Mouse (Mus musculus): ENCODE measurements around the gene Ypel3. TPM values are rescaled to one million over a fixed set of nuclear protein-coding genes. Genes with fewer than 3 reads are reported as not detected.
A peak's percentile ranks its signal among the peaks of the same experiment; 100 is the strongest.
"Not testable (repeated sequence)": the region's sequence is repeated elsewhere in the genome, so short reads cannot be mapped to it uniquely, and the experiment has no call there.

Ypel3 gene
- total RNA-seq, 2 experiments from 2014 or later, result 150 to 152 TPM

DNA sequence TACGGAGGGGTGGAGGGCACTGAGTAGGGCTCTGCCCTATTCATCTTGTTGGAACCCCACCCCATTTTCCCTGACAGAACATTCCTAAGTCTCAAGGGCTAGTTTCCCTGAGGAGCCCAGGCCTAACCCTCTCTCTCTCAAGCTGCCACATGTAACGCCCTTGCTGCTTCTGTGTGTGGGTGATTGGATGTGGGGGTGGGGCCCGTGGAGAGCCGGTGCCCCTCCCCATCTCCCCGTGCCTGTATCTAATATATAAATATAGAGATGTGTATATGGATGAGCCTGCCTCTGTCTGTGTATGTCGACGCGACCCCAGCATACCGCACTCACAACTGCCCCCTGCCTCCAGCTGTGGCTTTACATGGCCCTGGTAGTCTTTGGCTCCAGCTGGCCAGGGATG lies 11.2 kb upstream of the Ypel3 start:
- DNase-seq (ENCODE audit: low spot score in 2 of 2), result no peak

DNA sequence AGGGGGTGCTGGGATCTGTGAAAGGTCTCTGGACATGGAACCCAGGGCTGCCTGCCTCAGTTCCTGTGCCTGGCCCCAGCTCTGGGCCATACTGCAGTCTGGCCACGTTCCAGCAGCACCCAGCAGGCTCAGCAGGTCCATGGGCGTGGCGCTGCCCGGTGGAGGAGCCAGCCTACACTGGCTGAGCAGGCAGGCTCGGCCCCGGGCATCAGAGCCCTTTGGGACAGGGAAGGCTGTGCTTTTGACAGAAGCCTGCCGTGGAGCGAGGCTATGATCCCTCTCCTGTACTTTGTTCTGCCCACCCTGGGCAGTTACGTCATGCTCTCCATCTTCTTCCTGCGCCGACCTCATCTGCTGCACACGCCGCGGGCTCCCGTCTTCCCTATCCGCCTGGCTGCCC lies 10.6 kb upstream of the Ypel3 start, which contains the start of gene Gdpd3:
Gene Gdpd3, plus strand, starts transcription at position 134 of the 400 bp plus-strand sequence.
- no peak for DNase-seq (ENCODE audit: low spot score in 2 of 2)

DNA sequence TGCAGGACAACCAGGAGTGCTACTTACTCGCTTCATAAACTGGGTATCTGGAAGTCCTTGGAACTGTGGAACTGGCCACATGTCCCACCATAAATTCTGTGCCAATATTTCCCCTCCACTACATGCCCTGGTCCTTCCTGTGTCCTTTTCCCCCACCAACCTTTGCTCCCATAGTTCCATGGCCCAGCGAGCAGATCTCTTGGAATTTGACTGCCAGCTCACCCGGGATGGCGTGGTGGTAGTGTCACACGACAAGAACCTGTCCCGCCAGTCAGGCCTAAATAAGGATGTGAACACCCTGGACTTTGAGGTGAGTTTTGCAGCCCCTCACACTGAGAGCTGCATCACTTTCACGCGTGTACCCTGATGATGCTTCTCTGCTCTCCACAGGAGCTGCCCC lies 9.8 kb upstream of the Ypel3 start:
- no peak for DNase-seq (ENCODE audit: low spot score in 2 of 2)

DNA sequence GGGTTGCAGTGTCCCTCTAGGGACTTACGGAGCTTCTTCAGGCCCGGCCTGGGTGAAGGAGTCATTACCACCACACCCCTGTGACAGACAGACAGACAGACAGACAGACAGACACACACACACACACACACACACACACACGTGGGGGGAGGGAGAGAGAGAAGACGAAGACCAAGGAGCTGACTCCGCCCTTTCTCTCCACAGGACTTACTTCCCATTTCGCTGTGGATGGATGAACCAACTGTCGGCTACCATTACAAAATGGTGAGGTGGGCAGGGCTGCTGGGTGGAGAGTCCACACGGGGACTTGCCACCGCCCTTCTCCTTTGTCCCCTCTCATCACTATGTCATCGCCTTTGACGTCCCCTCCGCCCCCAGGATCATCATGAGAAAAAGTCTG lies 6.0 kb upstream of the Ypel3 start:
- DNase-seq (ENCODE audit: low spot score in 2 of 2), result no peak

DNA sequence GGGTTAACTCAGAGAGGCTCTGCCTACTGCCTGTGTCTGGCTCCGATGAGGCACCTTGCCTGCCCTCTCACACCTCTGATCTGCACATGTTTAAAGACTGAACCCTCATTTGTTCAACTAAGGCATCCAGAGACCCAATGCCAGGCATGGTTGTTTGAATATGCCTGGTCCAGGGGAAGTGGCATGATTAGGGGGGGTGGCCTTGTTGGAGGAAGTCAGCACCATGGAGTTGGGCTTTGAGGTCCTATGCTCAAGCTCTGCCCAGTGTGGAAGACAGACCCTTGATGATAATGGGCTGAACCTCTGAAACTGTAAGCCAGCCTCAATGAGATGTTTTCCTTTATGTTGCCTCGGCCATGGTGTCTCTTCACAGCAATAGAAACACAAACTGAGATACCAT lies 3.4 kb upstream of the Ypel3 start:
- no peak for DNase-seq (ENCODE audit: low spot score in 2 of 2)

DNA sequence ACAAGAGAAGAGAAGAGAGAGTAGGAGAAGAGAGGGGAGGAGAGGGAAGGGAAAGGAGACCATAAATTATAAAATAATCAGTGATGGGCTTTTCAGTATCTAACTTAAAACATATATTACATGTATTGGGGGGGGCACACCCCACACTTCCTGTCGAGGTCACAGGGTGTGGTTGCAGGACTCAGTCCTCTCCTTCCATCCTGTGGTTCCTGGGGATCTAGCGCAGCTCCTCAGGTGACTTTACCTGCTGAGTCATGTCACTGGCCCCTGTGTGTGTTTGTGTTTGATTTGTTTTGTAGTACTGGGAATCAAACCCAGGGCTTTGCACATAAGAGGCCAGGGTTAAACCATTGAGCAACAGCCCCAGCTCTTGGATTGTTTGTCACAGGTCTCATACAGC lies 2.3 kb upstream of the Ypel3 start:
- DNase-seq (ENCODE audit: low spot score in 2 of 2), result no peak

DNA sequence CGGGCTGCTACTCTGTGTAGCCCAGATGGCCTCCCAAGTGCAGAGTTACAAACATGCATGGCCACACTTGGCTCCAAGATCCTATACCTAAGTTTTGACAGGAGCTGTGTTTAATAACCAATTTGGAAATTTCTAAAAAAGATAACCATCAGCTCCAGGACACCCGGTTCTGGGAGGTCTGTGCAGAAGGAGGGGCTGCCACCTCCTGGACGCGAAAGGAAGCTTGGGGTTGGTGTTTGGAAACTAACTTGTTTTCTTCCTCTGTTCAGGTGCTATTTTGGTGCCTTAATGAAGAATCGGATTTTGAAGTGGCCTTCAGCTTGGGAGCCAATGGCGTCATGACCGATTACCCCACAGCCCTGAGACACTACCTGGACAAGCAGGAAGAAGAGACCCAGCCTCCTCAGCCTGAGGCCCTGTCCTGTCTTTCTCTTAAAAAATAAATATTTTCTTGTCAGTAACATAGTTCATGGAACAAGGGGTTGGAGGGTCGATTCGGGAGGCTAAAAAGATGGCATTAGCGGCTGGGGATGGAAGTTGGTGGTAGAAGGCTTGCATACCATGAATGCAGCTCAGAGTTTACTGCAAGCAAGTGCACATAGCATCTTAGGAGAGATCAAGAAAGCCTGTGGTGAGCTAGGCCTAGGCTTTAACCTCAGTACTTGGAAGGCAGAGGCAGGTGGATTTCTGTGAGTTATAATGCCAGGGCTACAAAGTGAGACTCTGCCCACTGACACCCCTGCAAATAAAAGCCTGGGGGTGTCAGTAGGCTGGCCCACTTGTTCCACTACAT lies 1.4 kb upstream of the Ypel3 start:
- DNase-seq (ENCODE audit: low spot score in 2 of 2), result no peak

DNA sequence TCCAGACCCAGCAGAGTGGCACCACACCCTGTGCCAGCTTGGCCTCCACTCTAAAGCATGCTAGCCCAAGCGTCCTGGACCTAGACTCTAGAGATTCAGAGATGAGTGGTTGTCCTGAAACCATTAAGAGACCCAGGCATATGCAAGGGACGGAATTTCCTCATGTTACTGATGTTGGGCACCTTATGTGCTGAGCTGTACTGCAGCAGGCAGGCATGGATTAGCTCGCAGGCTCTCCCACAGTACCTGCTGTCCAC lies 849 bp upstream of the Ypel3 start:
- no peak for DNase-seq (ENCODE audit: low spot score in 2 of 2)

DNA sequence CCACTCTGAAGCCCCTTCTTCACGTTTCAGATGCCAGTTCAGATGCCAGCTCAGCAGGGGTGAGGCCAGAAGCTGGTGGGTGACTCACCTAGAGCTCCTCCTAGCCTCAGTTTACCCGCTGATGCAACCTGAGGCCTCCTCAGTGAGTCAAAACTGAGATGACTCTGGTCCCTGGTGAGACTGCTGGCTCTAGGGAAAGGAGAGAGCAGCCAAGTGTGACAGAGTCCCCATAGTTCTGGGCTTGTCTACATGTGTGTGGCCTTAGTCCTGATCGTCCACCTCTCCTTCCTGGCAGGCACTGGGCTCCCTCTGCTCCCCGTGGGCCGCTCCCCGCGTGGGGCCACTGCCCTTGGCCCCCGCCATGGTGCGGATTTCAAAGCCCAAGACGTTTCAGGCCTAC lies 721 bp downstream of the Ypel3 start:
- DNase-seq (ENCODE audit: low spot score in 2 of 2), result no peak

DNA sequence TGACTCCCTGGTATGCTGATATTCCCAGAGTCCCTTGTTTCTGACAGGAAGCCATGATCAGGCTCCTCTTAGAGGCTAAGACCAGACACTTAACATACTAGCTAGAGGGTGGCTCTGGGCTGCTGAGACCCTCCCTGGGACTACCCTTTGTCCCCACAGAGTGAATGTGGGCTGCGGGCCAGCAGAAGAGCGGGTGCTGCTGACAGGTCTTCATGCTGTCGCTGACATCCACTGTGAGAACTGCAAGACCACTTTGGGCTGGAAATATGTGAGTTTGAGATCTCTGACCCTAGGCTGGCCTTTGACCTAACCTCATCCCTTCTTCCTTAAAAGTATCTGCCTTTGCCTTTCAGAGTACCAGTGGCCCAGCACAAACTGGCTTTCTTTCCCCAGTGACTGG lies 1.4 kb downstream of the Ypel3 start:
- DNase-seq (ENCODE audit: low spot score in 2 of 2), result no peak

DNA sequence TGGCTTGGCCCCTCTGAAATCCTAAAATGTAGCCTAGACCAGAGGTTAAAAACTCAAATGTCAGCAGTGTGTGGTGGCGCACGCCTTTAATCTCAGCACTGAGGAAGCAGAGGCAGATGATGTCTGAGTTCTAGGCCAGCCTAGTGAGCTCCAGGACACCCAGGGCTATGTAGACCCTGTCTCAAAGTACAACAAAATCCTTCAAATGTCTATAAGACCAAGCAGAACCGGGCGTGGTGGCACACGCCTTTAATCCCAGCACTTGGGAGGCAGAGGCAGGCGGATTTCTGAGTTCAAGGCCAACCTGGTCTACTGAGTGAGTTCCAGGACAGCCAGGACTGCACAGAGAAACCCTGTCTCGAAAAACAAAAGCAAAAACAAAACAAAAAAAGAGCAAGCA lies 2.3 kb downstream of the Ypel3 start:
- not testable (repeated sequence) for DNase-seq (ENCODE audit: low spot score in 2 of 2)

DNA sequence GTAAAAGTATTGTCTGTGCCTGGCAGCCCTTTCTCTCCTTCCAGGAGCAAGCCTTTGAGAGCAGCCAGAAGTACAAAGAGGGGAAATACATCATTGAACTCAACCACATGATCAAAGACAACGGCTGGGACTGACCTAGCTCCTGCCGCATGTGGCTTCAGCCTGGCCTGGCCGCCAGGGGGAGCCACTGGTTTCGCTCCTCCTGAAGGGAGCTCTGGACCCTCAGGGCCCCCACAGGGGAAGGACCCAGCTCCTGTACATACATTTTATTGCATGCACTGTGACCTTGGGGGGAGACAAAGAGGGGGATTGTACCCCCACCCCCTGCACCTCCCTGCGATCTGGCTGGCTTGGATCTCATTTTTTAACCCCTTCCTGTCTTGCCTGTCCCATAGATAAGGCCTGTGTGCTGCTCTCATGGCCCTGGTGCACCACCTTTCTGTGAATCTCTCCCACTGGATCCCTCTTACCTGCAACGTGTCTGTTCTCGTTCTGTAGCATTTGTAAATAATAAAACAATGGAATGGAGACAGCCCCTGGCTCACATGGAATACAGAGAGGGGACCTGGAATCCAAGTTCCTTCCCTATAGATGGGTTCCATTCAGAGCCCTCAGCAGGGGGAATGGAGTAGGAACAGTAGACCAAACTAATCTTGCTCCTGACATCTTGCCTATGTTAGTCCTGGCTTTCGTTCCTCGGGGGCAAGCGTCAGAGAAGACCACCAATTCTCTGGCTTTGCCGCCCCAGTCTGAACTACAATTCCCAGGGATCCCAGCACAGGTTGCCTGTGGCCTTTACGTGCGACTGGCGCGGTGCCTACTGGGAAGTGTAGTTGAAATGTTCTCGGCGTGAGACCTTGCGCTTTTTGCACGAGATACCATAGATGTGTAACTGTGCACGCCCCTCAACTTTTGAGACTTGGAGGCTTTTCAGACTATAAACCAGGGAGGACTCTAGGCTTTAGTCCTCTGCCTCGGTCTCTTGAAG lies 3.5 kb downstream of the Ypel3 start:
- peak; percentile 88 to 92 for DNase-seq (ENCODE audit: low spot score in 2 of 2)

DNA sequence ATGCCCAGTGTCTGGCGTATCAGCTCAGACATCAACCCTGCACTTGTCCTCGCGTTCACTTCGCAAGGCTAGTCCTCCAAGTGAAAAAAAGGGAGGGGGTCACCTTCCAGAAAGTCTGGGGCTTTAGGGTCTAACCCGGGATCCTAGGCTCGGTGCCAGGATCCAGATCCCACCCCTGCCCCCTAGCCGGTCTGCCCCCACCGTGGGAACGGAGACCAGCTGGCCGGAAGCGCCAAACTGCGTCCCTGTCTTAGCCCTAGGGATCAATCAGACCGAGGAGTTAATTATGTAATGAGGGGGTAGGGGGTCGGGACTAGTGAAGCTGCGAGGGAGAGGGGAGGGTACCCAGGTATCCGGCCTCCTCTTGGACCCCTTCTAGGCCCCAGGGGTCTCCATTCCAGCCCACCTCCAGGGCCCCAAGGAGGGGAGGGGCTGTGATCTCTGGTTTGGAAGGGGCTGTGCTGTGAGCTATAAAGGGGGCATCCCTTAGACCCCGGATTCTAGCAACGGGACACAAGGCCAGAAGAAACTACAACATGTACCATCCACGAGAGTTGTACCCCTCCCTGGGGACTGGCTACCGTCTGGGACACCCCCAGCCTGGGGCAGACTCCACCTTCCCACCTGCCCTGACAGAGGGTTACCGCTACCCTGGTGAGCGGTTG lies 4.3 kb downstream of the Ypel3 start, which contains the start of gene Tbx6:
Gene Tbx6, plus strand, starts transcription at position 513 of the 665 bp plus-strand sequence.
- DNase-seq (ENCODE audit: low spot score in 2 of 2), result no peak

DNA sequence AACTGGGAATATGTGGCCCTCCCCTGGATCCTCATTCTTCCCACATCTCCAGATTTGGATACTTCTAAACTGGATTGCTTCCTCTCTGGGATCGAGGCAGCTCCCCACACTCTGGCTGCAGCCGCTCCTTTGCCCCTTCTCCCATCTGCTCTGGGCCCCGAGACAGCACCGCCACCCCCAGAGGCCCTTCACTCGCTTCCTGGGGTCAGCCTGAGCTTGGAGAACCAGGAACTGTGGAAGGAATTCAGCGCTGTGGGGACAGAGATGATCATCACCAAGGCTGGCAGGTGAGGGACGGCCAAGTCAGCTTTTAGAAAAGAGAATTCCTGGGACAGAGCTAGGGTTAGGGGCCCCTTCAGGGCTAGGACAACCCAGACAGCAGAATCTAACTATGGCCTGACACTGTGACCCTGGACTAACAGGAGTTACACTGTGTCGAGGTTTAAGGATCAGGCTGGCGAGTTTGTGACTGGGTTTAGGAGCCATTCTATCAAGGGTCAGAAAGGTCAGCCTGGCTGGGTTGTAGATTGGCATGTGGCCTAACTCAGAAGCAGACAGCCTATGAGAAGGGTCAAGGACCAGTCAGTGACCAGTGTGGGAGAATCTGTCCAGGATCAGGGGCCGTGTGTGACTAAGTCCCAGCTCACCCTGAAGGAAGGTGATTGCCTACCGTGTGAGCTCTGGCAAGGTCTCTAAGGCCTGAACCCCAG lies 5.1 kb downstream of the Ypel3 start:
- no peak for DNase-seq (ENCODE audit: low spot score in 2 of 2)

DNA sequence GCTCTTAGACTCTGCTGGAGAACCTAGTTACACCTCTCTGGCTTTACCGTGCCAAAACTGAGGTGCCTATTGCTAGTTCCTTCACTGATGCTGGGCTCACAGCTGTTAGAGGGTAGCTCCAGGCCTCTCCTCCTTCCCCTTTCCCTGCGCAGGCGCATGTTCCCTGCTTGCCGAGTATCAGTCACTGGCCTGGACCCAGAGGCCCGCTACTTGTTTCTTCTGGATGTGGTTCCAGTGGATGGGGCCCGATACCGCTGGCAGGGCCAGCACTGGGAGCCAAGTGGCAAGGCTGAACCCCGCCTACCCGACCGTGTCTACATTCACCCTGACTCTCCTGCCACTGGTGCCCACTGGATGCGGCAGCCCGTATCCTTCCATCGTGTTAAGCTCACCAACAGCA lies 5.9 kb downstream of the Ypel3 start:
- DNase-seq (ENCODE audit: low spot score in 2 of 2), result no peak

DNA sequence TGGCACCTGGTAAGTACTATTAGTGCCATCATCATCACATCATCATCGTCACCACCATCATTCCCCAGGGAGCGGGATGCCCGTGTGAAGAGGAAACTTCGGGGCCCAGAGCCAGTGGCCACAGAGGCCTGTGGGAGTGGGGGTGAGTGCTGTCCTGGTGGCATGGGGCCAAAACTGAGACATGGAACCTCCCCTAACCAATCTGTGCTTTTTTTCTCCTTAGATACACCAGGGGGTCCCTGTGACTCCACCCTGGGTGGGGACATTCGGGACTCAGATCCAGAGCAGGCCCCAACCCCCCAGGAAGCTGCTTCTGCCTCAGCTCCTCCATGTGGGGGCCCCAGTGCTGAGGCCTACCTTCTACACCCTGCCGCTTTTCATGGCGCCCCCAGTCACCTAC lies 7.7 kb downstream of the Ypel3 start:
- DNase-seq (ENCODE audit: low spot score in 2 of 2), result no peak

DNA sequence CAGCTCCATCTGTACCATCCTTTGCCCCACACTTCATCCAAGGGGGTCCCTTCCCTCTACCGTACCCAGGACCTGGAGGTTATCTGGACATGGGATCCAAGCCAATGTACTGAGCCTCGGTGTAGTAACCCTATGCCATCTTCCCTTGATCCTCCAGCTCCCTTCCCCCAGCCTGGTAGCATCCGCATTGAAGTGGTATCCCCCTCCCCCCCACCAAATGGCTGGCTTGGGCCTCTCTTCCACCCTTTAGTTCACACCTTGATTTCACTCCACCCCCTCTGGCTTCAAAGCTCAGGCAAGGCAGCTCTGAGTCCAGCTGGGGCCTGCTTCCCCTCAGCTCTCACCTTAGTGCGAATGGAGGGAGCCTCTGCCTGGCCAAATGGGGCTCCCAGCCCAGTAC lies 8.3 kb downstream of the Ypel3 start:
- no peak for DNase-seq (ENCODE audit: low spot score in 2 of 2)

DNA sequence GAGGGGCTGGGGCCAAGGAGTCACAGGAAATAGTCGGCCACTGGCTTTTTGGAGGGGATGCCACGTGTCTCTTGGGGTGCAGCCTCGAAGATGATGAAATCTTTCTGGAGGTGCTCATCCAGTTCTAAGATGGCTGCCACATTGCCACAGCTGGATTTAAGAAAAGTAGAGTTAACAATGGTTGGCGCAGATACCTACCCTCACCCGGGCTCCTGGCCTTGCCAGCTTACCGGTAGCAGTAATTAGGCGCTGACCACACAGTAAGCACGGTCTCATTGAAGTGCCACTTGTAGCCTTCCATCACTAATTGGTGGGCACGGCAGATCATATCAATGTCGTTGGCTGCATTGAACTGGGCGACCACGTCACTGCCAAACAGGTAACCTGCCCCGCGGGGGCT lies 9.4 kb downstream of the Ypel3 start:
- DNase-seq (ENCODE audit: low spot score in 2 of 2), result no peak

DNA sequence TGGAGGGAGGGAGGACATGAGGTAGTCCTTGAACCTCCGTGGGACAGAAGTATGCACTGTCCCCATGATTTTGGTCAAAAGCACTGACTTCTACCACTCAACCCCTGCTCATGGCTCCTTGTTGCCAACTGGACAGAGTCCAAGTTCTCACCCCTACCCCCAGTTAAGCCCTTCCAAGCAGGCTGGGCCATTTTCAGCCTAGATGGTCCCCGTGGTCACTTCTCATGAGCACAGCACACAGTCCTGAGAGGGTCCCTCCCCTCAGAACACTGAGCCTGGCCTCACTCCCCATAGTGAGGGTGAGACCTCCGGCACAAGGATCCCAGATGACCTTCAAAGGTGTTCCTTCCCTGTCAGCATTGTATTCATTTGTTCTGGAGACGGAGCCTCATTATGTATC lies 12.4 kb downstream of the Ypel3 start:
- DNase-seq (ENCODE audit: low spot score in 2 of 2), result no peak

DNA sequence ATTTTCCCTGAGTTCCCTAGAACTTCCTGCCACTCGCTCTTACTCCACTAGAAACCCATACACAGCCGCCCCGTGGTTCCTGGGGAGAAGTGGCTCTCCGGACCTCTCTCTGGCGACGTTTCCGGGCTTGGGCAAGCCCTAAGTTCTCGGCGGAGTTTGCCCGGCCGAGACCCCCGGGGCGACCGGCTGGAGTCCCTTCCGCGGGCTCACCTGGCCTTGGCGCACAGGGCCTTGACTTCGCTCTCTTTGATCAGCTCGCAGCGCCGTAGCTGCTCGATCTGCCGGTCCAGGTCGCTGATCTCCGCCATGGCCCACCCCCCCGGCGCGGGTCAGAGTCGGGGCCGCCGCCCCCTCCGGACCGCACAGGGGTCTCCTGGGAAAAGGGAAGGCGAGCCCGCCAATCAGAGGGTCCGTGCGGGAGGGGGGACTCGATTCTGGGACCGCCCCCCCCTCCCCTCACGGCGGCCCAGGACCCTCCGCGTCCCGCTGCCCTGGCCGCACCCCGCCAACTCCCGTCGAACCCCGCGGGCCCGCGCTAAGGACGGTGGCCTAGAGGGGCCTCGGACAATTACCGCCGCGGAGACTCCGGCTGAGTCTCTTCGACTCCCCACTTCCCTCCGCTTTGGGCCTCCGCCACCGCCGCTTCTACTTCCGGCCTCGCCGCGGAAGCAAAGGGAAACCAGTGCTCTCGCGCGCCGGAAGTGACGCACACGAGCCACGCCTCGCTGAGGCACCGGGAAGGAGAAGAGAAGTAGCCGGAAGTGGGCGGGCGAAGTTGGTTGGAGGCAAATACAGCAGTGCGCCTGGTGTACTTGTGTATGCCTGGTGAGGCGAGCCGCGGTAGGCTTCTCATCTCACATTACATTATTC lies 15.3 kb downstream of the Ypel3 start, which contains the start of gene Ppp4c:
Gene Ppp4c, minus strand, starts transcription at position 646 of the 870 bp plus-strand sequence.
- DNase-seq (ENCODE audit: low spot score in 2 of 2), result peak; percentile 96
